Mouse (Mus musculus) heart, adult 8-10 months (tissue): ENCODE measurements at regions not wholly inside any gene's neighbourhood (a gene's known extent, or its start where the extent isn't known, plus 50 kb on each side); places are given as distances from the start of the nearest gene placed in this dataset.
"Not testable (repeated sequence)": the region's sequence is repeated elsewhere in the genome, so short reads cannot be mapped to it uniquely, and the experiment has no call there.

Experiments used
- DNase-seq: peaks from one replicate; pipeline ENCODE4 v3.0.0; 2022; ENCODE audit warnings: low spot score

GRCm38 (mm10) chr4:105640793-105641192, 148.9 kb upstream of the Gm12728 start:
- no peak for DNase-seq

GRCm38 (mm10) chr4:105641582-105641981, 148.1 kb upstream of the Gm12728 start:
- DNase-seq: peak; percentile 16

- DNase-seq: no peak
Measured at GRCm38 (mm10) chr4:105648820-105649446, 140.7 kb upstream of the Gm12728 start.

GRCm38 (mm10) chr4:105649447-105649833, 140.2 kb upstream of the Gm12728 start:
- no peak for DNase-seq

- DNase-seq: peak; percentile 20
Measured at GRCm38 (mm10) chr4:105656071-105656655, 133.5 kb upstream of the Gm12728 start.

DNA sequence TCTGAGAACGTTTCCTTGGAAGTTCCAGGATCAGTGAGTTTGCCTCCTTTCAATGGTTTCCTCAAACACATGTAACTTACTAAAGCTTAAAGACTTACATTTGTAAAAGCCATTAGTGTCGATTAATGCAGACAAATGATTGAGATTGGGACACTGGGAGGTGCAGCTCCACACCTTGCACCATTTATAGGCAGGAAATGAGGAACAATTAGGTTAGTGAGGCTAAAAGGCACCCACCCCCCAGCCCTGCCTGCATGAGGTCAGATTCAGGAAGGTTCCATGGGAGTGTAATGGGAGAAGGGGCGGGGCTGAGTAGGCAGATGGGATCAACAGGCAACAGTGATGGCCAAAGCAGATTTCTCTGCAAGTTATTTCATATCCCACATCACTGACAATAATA, 131.1 kb upstream of the Gm12728 start:
- DNase-seq: peak; percentile 61

DNA sequence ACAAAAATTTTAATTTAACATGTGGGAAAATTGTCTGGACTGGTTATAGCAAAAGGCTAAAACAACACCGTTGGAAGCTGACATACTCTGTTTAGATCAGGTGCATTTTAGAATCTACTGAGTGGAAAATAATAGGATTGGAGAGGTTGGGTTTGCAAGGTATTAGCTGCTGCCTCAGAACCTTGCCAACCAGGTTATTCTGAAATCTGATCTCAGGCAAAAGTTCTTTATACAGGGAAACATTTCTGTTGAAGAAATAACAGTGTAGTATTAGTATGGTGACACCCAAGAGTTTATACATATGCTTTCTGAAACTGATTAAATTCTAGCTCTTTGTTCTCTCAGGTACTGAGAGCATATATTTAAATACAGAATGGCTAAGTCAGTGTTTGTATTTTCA, 113.0 kb upstream of the Gm12728 start:
- no peak for DNase-seq

DNA sequence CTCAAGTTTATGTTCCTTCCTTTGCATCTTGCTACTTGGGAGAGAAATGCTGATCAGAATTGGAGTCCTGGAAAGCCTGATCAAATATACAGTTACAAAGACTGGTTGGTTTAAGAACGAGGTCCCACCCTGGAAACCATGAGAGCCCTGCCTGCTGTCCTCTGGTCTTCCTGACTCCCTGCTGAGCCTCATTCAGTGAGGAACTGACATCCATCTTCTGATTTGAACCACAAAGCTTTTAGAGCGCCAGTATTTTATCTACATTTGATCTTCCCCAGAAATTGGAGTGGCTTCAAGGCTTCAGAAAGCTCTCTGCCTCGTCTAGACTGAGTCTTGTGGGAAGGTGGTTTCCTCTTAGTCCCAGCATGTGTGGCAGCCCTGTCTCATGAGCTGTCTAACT, 99.0 kb upstream of the Gm12728 start:
- no peak for DNase-seq

DNA sequence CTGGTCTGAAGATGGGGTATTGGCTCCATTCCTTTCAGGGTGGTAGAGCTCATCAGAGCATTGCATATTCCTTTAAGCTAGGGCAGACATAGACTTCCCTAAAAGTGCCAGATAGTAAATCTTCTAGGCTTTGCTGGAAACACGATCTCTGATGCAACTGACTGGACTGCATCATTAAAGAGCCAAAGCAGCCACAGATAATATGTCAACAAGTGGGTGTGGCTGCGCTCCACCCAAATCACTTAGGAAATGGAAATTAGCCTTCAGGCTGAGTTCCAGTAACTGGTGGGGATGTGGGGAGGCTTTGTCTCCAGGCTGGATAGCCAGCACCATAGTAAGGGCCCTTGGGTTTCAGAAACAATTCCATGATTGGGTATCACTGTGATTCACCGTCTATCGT, 97.3 kb upstream of the Gm12728 start:
- peak; percentile 19 for DNase-seq

DNA sequence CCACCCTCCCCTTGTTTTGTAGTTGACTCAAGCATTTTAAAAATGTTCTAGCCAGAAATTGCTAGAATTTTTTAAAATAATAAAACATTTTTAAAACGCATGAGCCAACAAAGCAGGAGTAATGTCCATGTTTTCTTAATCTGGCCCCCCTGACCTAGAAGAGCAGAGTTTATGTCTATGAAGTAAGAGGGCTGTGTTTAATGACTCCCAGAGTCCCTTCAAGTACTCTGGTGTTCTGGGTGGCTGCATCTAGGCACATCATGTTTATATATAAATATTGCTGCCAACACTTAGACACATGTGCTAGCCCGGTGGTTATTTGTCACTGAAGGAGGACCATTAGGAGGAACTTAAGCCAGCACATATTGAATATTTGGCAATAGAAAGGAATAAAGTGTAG, 93.8 kb upstream of the Gm12728 start:
- DNase-seq: no peak

GRCm38 (mm10) chr4:105697123-105697522, 92.5 kb upstream of the Gm12728 start:
- no peak for DNase-seq

GRCm38 (mm10) chr4:105702036-105702435, 87.6 kb upstream of the Gm12728 start:
- DNase-seq: no peak

DNA sequence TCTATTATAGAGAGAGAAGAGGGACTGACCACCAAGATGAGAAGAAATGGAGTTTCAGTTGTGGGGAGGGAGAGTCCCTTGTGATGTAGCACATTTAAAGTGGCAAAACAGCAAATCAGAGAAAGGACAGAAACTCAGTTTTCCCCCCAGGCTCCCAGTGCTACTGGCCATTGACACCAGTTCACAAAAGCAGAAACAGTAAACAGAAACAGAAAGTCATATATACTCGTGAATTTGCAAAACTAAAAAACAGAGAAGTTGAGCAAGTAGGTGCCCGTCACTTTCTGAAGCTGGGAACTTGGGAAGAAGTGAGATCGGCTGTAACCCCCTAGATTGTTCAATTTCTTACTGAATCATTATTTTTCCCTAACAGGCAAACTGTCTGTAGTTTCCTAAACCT, 86.3 kb upstream of the Gm12728 start:
- DNase-seq: no peak

DNA sequence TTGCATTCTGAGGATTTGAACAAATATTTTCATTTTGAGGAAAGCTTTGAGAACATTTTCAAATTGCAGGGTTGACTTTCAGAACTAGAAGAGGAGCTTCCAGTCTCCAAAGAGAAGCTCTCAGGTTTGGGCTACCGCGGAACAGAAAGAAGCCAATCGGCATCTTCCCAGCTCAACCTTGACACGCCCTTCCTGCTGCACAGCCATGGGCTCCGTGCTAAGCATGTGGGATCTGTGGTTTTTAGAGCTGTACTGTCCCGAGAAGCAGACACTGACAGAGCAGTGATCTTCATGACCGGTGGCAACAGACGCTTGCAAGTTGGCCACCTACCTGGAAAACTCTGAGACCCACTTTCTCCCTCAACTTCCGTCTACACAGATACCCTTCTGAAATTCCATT, 85.4 kb upstream of the Gm12728 start:
- no peak for DNase-seq

- no peak for DNase-seq
Measured at GRCm38 (mm10) chr4:105705996-105706395, 83.7 kb upstream of the Gm12728 start.

DNA sequence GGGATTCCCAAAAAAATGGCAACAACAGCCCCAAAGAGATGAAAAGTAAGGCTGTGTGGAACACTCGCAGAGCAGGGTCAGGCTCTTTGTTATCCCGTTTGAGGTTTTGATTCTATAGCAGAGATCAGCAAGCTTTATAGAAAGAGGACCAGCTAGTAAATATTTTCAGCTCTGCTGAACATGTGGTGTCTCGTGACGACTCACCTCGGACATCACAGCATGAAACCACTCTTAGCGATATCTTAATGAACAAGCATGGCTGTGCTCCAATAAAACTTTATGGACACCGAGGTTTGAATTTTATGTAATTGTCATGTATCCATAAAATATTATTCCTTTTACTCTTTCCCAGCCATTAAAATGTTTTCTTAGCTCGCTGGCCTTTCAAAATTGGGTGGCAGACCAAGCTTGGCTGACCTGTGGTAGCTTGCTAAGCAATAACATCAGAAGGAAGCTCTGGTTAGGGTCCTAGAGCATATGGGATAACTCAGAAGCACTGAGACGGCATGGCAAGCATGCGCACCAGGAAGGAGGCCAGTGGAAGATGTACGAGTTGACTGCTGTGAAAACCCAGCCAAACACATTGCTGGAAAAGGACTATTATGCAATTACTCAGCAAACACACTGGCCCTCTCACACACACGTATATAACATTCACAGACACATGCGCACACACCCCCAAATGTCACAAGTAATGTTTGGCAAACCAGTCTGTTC, 81.4 kb upstream of the Gm12728 start:
- no peak for DNase-seq

DNA sequence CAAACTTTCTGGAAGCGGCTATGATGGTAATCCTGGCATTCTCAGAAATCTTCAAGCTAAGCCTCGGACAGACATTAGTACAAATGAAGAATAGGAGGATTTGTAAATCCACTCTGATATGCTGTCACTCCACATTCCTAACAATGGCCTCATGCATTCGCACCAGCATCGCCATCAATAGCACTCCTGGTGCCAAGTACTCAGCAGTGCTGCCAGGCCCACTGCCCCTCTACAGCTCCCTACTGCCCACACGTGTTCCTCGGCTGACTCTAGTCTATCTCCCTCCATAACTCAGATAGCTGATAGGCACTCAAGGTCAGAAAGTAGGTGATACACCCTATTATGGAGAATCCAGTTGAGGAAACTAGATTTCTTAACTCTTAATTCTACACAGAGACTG, 75.7 kb upstream of the Gm12728 start:
- no peak for DNase-seq

DNA sequence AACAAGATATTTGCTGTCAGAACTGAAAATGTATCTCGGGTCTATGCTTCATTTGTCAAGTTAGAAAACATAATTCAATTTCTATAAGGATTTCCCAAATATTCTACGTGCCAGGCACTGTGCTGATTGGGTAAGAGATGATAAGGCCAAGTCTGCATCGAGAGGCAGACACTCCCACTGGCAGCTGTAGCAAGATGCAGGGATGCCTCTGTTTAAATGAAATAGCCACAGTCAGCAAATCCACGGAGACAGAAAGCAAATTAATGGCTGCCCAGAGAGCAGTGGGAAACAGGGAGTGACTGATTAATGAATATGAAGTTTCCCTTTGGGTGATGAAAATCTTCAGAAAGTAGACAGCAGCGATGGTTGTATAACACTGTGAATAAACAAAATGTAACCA, 71.6 kb upstream of the Gm12728 start:
- DNase-seq: no peak

GRCm38 (mm10) chr4:105728696-105729095, 61.0 kb upstream of the Gm12728 start:
- no peak for DNase-seq

- DNase-seq: no peak
Measured at GRCm38 (mm10) chr4:105730900-105731299, 58.8 kb upstream of the Gm12728 start.

- DNase-seq: not testable (repeated sequence)
Measured at GRCm38 (mm10) chr4:105735116-105735515, 54.6 kb upstream of the Gm12728 start.
